Mouse (Mus musculus): ENCODE measurements at regions not wholly inside any gene's neighbourhood (a gene's known extent, or its start where the extent isn't known, plus 50 kb on each side); places are given as distances from the start of the nearest gene placed in this dataset.
"Not testable (repeated sequence)": the region's sequence is repeated elsewhere in the genome, so short reads cannot be mapped to it uniquely, and the experiment has no call there.

DNA sequence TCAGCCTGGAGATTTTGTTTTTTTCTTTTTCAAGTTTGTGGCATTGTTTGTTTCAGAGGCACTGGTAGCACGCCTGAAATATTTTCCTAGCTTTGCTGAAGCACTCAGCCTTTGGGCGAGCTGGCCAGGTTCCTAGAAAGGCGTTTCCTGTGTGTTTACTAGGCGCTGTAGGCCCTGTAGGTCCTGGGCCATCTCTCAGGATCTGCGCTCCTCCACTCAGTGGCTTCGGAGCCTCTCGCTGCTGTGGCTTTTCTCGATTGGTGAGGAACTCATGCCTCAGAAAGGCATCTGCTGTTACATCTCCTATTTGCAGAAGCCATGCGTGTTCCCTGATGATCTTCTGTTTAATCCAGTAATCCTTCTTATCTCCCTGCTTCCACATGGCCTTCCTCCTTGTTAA is 188.0 kb upstream of the Plcz1 start:
- DNase-seq (ENCODE audit: low spot score): no peak

DNA sequence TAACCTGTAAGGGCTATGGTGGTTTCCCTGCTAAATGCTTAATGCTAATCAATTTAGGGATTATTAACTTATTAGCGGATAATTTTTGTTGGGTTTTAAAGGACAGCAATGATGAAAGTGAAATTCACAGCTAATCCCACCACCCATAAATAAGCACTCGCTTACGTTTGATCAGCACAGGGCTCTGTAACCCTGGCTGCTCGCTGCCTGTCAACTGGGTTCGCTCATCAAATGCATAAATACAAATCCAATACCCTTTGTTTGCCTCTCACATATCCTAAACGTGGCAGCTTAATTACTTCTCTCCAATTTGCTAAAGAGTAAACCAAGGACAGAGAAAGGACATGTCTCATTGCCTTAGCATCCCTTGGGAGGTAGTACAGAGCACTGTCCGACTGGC is 187.5 kb upstream of the Plcz1 start:
- DNase-seq (ENCODE audit: low spot score): no peak

DNA sequence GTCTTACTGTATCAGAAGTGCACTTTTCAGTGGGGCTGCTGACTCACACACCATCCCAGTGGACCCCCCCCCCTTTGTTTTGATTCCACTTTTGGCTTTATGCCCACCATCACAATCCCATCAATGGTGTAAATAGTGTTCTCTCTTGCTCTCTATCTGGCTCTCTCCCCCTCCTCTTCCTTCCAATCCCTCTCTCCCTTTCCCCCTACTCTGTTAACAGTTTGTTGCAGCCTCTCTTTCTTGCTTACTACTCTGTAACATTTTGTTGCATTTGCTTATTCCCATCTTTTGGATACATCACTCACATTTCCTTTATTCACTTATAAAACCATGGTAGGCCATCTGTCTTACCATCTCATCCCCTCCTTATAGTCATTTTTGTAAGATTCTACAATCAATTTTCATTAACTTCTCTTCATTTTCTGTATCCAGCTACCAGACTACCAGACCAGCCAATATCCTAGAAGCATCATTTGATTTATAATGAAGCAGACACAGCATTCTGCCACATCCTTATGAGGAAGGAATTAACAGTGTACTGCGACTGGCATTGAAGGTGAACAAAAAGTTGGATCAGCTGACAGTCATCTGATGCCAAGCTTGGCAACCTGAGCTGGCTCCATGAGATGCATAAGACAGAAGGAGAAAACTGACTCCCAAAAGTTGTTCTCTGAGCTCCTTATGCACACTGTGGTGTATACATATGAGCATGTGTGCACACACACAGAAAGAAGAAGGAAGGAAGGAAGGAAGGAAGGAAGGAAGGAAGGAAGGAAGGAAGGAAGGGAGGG is 181.5 kb upstream of the Plcz1 start:
- no peak for DNase-seq (ENCODE audit: low spot score)

DNA sequence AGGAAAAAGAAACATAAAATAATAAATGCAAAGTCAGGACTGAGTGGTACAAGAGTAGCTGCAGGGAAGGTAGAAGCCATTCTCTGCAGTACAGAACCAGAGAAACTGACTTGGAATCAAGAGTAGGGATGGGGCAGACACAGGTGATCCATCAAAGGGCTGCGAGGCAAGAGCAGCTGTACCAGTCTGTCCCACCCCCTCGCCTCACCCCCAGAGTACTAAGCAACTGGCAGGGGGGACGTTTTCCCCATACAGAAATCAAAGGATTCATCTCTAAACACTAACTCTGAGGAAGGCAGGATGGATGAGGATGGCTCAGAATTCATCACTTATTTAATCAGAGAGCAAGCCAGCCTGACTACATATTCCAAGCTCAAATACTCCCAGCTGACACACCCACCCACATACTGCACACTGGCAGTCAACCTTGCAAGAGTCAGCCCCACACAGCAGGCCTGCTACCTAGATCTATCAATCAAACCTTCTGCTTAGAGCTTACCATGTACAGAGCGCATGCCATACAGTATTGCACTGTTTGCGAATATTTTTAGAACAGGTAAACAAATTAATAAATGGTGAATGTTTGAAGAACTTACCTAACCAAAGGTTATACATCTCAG is 180.5 kb upstream of the Plcz1 start:
- no peak for DNase-seq (ENCODE audit: low spot score)

DNA sequence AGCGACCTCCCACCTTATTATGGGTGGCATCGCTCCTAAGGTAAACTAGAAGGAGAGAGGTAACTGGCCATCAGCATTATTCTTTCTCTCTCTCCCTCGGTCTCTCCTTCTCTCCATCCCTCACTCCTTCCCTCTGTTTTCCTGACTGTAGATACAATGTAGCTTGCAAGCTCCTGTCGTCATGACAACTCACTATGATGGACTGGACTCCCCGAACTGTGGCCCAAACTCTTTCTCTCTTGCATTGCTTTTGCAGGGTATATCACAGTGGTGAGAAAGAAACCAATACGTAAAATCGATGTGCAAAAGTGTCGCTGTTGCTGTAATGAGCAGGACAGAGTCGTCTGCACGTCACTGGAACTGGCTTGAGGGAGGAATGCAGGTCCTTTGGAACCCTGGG is 177.5 kb upstream of the Plcz1 start:
- no peak for DNase-seq (ENCODE audit: low spot score)

GRCm38 (mm10) chr6:140212403-140212802 is 171.1 kb upstream of the Plcz1 start:
- no peak for DNase-seq (ENCODE audit: low spot score)

GRCm38 (mm10) chr6:140210141-140210540 is 168.9 kb upstream of the Plcz1 start:
- DNase-seq (ENCODE audit: low spot score): no peak

GRCm38 (mm10) chr6:140209083-140209482 is 167.8 kb upstream of the Plcz1 start:
- DNase-seq (ENCODE audit: low spot score): peak; percentile 18

GRCm38 (mm10) chr6:140208375-140208774 is 167.1 kb upstream of the Plcz1 start:
- no peak for DNase-seq (ENCODE audit: low spot score)

DNA sequence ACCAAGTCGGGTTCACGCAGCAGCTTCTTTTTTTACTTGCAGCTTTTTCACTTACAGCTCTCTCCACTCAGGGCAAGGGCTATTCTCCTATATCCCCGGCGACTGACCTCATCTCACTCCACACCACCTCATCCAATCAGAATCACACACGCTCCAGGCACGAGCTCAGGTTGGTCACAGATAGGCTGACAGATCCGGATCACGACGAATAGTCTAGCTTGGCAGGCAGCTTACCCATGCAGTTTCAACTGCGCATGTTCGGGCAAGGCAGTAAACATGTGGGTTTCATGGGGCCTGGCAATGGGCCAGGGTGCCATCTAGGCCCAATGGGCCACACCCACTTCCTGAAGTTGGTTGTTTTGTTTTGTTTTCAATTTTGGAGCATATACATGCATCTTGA is 165.4 kb upstream of the Plcz1 start:
- DNase-seq (ENCODE audit: low spot score): not testable (repeated sequence)

DNA sequence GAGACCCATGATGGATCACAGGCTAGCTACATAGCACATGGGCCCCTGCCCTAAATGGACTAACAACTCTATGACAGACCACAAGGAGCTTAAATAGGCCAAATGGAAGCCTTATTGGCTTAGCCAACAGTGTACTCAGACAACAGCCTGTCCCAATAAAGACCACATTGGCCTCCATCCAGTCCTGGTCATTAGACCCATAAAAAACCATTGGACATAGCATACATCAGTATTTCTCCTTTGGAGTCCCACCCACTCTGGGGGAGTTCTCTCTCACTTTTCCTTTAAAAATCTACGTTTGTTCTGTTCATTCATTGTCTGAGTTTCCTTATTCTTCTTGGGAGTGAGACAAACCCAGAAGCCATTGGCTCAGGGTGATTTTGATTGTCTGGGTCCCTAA is 160.1 kb upstream of the Plcz1 start:
- no peak for DNase-seq (ENCODE audit: low spot score)

- no peak for DNase-seq (ENCODE audit: low spot score)
Measured at GRCm38 (mm10) chr6:140200322-140200721, 159.1 kb upstream of the Plcz1 start.

- DNase-seq (ENCODE audit: low spot score): no peak
Measured at GRCm38 (mm10) chr6:140198036-140198435, 156.8 kb upstream of the Plcz1 start.

GRCm38 (mm10) chr6:140197113-140197675 is 155.9 kb upstream of the Plcz1 start:
- no peak for DNase-seq (ENCODE audit: low spot score)

DNA sequence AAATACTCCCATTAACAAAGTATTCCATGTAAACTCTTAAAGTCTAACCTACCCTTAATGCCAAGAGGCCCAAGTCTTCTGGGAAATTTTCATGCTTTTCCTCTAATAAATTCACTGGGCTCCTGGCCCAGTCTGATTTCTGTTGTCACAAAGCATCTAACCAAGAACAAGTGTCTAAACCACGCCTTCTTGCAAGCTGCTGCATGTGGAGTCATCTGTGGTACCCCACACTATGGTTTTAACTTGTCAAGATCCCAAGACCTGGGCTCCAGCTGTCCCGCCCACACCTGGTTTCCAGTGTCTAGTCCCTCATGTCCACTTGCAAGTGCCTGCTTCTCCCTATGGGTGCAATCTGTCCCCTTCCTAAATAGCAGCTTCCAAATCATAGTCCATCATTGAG is 153.0 kb upstream of the Plcz1 start:
- no peak for DNase-seq (ENCODE audit: low spot score)

- DNase-seq (ENCODE audit: low spot score): peak; percentile 10
Measured at GRCm38 (mm10) chr6:140193084-140193939, 152.1 kb upstream of the Plcz1 start.

DNA sequence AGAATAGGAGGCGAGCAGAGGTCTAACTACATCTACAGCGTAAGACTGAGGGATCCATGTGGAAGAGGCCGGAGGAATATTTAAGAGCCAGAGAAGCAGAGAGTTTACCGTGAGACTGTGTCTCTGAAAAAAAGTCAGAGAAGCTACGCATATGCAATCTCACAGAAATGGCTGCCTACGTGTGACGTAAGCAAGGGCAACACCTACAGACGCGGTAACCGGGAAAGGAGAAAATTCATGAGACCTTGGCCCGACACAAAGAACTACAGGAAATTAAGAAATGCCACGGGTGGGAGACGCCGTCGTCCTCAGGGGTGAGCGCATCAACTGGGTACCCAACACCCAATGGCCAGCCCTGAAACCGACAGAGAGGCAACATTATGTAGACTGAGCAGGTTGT is 151.3 kb upstream of the Plcz1 start:
- no peak for DNase-seq (ENCODE audit: low spot score)

GRCm38 (mm10) chr6:140191341-140191740 is 150.1 kb upstream of the Plcz1 start:
- DNase-seq (ENCODE audit: low spot score): no peak

- DNase-seq (ENCODE audit: low spot score): no peak
Measured at GRCm38 (mm10) chr6:140189601-140190000, 148.3 kb upstream of the Plcz1 start.

- no peak for DNase-seq (ENCODE audit: low spot score)
Measured at GRCm38 (mm10) chr6:140187733-140188132, 146.5 kb upstream of the Plcz1 start.

DNA sequence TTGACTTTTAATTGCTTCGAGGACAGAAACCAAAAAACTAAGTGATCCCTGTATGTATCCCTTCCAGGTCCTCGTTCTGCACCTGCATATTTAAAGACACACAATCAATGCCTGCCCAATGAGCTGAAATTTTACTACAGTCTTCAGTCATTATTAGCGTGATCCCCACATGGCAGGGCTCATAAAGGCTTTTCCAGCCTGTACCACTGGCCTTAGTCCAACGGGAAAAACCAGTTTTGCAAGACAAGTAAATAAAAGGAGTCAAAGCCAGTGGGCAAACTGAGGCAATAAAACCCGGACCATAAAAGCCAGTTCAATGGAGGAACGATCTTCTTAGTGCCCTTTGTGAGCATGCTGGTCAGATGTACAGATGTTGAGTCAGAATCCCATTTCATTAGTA is 145.8 kb upstream of the Plcz1 start:
- DNase-seq (ENCODE audit: low spot score): no peak

DNA sequence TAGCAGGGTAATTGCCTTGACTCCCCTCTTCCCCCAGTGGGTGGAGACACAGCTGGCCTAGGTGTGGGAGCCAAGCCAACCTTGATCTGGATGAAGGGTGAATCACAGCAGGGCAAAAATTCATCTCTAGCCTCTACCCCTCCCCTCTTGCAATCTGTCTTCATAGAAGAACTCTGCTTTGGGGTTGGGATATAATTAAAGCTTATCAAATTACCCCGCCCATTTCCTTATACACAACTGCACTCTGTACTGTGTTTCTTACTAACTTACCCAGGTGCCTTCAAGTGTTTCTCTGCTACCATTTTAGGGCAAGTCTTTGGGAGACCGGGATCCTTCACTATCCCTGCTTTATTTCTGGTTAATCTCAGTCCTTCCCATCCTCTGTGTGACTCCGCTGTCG is 138.7 kb upstream of the Plcz1 start:
- DNase-seq (ENCODE audit: low spot score): no peak
